Mouse (Mus musculus) fat pad, adult 2 months (tissue): ENCODE results near the gene Rbmxl1.
A peak's percentile ranks its signal among the peaks of the same experiment; 100 is the strongest.
"Not testable (repeated sequence)": the region's sequence is repeated elsewhere in the genome, so short reads cannot be mapped to it uniquely, and the experiment has no call there.

Experiments used
- DNase-seq: peaks from one replicate; pipeline ENCODE4 v3.0.0-alpha.2; 2011; ENCODE audit warnings: low read depth, low spot score; ENCODE audit errors: extremely low read depth

The Rbmxl1 gene

DNA sequence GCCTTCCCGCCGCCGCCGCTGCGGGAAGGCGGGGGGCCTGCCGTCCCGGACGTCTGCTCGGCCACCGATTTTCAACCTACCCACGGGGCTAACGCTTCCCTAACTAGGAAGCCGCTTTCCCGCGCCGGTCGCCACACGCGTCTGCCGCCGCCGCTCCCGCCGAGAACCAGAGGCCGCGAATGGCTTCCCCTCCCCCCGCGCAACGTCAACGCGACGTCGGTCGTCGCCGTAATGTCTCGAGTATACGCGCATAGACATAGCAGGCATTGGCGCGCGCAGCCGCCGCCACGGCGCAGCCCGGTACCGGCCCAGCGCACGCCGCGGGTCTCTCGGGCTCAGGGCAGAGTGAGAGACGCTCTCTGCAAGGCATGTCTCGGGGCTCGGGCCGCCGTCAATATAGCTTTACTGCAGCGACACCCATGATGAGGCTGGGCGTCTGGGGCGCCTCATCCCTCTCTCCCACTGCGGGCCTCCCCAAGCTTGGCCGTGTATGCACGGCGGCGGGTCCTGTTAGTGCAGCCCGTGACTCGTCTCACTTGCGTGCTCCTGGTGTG is at the start of gene Rbmxl1:
Gene Rbmxl1, minus strand, starts transcription at position 180 of the 554 bp plus-strand sequence.
- DNase-seq = no peak

DNA sequence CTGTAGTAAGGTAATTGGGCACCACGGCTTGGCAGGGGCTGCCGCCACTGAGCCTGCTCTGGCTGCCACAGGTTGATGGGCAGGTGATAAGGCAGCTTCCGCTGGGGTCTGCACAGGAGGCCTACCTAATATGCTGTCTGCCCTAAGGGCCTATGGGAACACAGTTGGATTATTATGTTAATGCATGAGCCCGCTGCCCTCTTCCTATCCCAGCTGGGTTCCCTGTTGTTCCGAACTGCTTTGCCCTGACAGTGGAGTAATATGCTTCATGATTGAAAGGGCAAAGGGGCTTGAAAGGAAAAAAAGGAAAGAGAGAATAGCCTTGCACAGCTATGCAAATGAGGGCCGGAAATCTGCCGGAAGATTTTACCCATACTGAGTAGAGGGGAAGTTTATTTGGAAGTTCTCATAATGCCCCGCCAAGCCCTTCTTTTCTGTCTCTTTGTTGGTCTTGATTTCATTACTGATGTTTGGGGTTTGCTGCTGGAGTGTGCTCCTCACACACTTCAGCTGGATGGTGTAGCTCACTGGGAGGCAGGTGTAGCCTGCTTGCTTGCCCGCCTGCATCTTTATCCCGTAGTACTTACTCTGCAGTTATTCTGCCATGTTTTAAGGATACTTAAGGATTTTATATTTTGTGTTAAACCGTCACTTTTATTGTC is 48.2 kb upstream of the Rbmxl1 start:
- no peak for DNase-seq

DNA sequence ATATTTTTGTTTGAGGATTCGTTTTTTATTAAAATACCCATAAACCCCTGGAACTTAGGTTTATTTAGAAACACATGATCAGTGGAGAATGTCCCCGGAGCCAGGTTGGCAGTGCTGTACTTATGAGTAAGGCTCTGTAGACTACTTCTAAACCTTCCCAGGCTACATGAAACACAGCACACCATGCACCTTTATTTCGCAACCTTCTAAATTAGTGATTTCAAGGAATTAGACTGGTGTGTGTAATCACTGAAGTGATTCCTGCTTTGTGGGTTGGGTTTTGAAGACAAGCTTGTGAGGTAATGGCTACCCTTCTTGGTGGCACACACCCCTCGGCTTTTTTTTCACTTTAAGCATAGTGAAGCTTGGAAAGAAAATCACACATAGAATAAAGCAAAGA is 47.1 kb upstream of the Rbmxl1 start:
- peak; percentile 45 for DNase-seq

DNA sequence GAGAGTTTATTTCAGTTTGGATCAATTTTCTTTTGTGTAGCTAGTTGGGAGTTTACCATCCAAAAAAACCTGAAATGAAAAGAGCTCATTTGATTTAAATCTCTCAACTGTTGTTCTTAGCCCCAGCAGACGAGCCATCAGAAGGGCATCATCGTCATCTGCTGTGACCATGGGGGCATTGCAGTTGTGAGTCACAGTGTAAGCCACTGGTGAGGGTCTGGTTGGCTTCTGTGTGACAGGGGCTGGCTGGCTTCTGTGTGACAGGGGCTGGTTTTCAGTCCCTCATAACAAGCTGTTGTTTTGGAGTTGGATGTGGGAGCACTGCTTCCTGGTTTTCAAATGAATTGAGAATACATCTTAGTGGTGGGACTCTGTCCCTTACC is 42.0 kb upstream of the Rbmxl1 start:
- no peak for DNase-seq

DNA sequence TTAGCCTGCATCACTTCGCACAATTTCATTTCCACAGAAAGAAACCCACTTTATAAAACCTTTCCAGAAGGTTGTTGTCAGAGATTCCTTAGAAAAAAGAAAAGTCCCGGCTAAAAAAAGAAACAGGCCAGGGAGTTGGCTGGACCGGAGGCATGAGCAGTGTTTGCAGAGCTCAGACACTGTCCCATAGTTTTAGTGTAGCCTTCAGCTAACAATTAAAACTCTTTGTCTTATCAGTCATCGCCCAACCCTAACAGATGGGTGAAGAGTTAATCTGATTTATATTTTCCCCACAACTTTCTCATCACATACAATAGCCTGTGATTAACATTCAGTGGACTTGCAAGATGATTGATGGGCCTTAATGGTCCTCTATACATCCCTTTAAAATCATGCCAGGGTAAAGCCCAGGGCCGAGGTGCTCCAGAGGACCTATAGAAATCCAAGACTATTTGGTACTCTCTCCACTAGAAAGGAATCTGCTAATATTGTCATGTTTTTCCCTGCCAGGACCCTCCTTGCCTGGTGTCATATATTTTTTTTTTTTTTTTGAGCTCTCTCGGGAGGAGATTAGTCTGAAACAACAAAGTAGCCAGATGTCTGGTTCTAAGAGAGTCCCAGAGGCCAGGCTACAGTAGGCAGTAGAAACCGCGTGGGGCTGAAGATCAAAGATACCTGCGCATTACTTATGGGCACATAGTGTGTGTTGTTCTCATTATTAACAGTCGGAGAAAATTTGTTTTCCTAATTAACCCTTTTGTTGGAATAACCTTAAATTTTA is 41.5 kb upstream of the Rbmxl1 start:
- DNase-seq = no peak

DNA sequence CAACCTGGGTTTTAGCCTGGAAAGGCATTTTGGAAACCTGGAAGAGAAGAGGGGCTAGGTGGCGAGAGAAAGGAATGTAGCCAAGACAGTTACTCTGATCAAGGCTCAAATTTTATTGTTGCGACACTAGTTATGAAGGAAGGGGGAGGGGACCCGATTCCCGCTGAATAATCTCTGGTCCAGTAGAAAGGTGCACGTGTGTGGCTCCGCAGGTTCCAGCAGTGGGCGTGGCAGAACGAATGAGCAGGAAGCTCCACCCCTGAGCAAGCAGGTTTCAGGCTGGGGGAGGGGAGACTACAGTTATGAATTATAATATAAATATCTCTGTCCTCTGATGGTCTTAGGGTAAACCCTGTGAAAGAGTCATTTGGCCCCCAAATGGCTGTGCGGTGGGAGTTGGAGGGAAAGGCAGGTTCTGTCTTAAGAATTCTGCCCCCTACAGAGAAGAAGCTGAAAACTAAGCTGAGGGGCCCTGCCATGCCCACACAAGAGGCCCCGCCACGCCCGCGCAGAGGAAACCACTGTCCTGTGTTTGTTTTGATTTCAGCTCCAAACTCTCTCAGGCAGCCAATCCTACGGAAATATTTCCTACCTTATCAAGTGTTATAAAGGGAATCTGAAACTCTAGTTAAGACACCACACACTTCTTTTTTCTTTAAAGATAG is 36.6 kb upstream of the Rbmxl1 start:
- DNase-seq = not testable (repeated sequence)

DNA sequence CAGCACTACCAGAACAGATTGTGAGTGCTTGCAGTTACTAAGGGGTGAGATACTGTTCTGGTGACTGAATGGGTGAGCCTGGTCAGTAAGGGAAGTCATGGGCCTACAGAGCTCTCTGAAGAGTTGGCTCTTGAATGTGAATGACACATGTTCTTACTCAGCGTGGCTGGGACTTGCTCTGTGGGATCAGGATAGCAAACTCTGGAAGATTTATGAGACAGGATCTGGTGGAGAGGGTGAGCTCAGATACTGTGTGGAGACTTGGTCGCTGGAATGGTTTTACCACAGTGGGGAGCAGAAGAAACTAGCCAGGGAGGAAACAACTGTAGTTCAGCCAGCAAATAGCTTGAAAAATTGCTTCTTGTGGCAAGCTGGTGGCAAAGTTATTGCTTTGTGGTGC is 35.8 kb upstream of the Rbmxl1 start:
- DNase-seq = no peak

DNA sequence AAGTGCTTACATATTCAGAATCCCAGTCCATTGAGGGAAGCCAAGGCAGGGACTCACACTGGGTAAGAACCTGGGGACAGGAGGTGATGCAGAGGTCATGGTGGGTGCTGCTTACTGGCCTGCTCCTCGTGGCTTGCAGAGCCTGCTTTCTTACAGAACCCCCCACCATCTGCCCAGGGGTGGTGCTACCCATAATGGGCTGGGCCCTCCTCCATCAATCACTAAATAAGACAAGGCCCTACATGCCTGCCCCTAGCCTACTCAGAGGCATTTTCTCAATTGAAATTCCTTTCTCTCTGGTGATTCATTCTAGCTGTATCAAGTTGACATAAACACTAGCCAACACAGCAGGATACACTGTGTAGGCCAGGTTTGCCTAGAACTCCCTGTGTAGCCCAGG is 34.9 kb upstream of the Rbmxl1 start:
- DNase-seq = no peak

DNA sequence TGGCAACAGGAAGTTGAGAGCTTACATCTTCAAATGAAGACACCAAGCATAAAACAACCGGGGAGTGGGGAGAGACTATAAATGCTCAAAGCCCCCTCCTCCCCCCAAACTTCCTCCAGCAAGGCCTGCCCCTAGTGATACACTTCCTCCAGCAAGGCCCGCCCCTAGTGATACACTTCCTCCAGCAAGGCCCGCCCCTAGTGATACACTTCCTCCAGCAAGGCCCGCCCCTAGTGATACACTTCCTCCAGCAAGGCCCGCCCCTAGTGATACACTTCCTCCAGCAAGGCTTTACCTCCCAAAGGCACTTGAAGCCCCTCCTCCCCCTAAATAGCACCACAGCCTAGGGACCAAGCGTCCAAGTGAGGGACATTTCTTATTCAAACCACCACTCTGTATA is 34.0 kb upstream of the Rbmxl1 start:
- DNase-seq = not testable (repeated sequence)

DNA sequence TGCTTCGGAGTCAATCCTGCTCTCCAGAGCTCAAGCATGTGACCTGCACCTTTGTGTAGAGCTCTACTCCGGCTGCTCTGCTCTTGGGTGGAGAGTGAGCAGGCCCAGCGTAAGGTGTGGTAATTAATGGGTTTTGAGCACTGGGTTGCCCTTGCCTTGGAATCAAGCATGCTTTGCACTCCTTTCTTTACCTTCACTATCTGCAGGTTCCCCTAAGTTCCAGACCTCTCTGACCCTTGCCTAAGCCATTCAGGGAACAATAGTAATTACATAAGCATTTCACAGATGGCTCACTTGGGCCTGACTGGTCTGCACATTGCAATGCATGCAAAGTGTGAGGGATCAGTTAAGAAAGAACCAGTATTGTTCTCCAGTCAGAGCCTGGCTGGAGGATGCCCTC is 29.1 kb upstream of the Rbmxl1 start:
- no peak for DNase-seq

DNA sequence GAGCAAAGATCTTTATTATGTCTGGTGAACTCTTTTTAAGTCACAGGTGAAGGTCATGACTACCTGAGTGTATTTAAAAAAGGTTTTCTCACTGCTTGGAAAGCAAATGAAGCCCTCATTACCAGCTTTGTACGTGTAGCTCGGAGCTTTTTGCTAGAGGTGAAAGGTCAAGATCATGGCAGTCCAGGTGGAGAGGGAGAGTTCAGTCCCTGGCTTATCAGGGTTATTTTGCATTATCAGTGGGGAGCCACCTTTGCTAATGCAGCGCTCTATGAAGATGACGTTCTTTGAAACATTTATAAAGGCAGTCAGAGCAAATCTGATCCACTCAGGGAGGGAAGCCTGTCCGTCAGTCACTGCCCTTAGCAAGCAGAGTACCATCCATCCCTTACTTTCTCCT is 28.0 kb upstream of the Rbmxl1 start:
- DNase-seq = no peak

DNA sequence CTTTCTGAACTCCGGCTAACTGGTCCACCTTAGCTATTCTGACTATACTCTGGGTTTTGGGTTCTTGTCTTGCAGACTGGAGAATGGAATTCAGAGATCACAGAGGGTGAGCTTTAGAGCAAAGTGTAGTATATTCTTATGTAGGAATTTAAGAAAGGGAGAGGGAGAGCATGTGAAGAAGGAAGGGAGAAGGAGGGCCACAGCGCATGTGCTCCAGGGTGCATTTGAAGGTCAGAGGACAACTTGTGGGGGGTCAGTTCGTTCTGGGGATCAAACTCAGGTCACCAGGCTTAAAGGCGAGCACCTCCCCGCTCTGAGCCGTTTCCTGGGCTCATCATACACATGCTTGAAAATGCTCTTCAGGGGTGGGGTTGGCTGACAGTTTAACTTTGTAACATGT is 25.3 kb upstream of the Rbmxl1 start:
- no peak for DNase-seq

DNA sequence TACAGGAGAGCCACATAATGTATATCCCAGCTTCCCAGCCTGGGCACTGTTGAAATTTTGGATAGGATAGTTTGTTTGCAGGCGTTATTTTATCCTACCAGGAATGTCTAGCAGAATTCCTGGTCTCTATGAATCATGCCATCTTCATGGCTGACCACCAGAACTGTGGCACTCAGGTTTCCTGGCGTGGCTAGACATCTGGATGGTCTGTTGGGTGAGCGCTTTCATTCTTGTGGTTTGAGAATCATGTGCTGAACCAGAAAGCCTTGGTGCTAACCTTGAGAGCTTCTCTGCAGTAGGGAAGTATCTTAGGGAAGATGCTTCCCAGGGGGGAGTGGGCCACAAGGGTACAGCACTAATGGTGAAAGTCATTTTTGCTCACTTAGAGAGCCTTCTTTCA is 6.4 kb upstream of the Rbmxl1 start:
- no peak for DNase-seq

DNA sequence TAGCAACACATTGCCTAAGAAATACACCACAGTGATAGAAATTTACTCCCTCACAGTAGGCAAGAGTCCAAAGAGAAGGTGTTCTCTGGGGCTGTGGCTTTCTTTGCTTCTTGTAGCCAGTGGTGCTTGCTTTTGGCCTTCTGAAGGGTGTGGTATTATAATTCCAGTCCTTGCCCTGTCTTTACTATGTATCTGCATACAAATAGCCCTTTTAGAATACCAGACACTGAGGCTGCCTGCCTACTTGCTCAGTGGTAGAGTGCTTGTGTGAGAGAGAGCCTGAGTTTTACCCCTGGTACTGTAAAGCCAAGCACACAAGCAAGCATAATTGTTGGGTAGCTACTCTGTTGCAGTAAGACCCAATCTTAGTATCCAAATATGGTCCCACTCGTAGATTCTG is 6.0 kb upstream of the Rbmxl1 start:
- DNase-seq = no peak

DNA sequence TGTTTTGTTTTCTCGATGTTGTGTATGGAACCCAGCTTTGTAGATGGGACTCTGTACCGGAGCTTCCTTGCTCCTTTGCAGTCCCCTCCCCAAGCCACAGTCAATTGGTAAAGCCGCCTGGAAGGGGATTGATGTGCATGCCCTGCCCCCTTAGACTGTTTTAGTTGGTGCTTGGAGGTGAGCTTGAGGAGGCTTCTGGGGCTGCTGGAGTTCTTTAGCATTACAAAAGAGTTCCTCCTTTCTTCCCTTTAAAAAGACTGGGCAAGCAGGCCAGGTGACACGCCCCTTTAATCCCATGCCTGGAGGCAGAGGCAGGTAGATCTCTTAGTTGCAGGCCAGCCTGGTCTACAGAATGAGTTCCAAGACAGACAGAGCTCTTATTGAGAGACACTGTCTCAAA is 4.4 kb upstream of the Rbmxl1 start:
- DNase-seq = no peak

DNA sequence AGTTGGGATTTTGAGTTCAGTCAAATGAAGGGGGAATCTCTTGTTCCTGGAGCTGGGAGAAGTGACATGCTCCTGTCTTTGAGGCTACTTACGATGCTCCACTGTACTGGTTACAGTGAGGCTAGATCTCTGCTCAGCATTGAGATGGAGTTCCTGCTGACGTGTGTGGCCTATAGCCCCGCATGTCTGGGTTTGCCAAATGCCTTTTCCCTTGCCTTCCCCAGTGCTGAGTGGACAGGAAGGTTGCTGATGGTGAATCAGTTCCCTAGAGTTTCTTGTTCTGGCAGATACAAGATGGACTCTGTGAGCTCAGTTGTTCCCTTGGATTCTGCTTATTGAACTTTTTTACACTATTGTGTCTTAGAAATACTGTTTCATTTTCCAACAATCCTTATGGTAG is 2.2 kb upstream of the Rbmxl1 start:
- no peak for DNase-seq

DNA sequence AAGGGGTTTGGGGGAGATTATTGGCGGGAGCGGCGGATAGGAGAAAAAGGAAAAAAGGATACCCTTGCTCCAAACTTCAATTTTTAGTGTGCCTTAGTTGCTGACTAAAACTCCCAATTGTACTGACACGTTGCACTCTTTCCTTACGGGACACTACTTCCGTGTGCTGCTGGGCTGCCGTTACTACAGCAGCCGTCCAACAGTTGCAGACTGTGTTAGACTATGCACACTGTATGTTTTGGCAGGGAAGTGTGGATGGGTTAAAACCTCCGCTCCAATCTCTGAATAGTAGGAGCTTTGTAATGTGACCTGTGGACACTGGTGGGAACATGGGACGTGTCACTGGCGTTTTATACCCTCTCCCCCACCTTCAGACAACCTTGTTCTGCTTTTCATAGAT is 1.4 kb upstream of the Rbmxl1 start:
- no peak for DNase-seq

DNA sequence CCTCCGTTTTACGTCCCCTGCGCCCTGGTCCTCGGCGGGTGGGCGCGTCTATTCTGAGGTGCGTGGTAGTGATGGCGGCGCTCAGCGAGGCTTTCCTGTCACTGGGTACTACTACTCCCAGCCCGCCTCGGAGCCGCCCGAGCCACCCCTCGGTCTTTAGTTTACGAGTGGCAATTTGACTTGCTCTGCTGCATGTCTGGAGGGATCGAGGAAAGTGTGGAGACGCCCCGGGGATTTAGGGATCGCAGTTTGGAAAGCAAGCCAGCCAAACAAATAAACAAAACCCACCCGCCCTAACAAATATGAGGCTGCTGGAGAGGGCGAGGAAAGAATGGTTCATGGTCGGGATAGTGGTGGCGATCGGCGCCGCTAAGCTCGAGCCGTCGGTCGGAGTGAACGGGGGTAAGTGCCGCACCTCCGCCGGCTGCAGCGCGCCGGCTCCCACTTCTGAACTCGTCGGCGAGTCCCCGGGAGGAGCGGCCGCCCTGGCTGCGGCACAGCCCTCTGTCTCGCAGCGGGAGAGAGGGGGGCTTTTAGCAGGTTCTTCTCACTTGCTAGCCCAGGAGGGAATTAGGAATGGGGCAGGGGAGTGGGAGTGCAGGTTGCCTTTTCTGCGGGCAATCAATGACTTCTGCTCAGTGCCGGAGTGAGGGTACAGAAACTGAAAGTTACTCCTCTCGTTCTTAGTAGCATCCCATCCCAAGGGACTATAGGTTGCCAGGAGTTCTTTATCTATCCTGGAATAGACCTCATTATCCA is 754 bp upstream of the Rbmxl1 start, which contains the start of gene Slc10a7:
Gene Slc10a7, plus strand, starts transcription at position 74 of the 759 bp plus-strand sequence.
- no peak for DNase-seq

DNA sequence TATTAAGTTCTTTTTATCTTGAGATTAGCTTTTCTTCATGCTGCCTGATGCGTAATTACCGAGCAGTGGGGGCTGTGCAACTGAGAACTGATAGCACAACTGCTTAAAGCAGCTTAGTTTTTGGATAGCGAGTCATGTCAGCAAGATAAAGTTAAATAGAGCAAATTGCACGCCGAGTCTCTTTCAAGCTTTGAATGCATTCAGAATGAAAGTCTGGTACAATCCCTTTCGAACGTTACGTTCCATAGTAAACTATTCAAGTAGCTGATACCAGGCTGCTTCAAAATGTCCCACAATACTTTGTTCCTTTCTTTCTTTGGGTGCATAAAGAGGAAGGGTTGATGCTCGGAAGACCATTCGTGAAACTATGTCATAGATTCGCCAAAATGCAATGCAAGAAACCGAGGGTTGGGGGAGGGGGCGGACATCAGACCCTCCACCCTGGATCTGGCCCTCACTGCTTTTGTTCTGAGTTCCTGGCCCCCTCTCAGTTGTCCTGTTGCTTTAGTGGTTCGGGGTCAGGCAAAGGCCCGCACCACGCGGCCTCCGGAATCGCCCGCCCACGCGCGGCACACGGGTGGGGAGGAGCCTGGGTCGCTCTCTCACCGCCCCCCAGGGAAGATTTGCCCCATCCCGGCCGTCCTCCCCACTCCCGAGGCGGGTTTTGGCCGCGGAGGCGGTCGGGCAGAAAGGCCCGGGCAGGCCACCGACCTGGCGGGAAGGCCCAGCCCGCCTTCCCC is 549 bp downstream of the Rbmxl1 start:
- DNase-seq = no peak

DNA sequence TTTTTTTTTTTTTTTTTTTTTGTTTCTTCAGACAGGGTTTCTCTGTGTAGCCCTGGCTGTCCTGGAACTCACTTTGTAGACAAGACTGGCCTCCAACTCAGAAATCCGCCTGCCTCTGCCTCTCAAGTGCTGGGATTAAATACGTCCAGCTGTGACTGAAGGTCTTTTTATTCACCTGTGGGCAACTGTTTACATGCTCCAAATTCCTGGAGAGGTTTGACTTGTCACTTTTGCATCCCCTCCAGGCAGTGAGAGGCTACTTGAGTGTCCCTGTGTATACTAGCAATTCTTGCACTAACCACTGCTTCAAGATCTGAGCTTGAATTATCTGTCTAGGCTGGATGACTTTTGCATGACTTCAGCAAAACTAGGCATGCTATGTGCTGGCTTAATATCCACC is 6.0 kb downstream of the Rbmxl1 start:
- no peak for DNase-seq
